Mouse (Mus musculus) megakaryocyte progenitor cell, adult 5-6 weeks (primary cell): ENCODE data around the gene Olfr347. TPM values are rescaled to one million over a fixed set of nuclear protein-coding genes. Genes with fewer than 3 reads are reported as not detected.

Experiments used
- ATAC-seq: replicated peaks from 2 replicates; pipeline ENCODE4 v1.8.0; 2016; ENCODE audit warnings: mild to moderate bottlenecking, moderate TSS enrichment, inconsistent platforms; ENCODE audit not compliant: poor library complexity
- total RNA-seq, 2 experiments: library from RNA; stranded (forward) in 1 of 2; stranded (reverse) in 1 of 2; fragments of 157-497, 149-512 nt in 1 of 2; fragments of 200-1000 nt in 1 of 2; gene quantifications; 2 replicates each; pipeline versions ENCODE4 v1.2.3 to v1.2.4; 2015 to 2017

The Olfr347 gene
- not detected in 2 replicates for total RNA-seq (2015)
- not detected in 2 replicates for total RNA-seq (2017)

DNA sequence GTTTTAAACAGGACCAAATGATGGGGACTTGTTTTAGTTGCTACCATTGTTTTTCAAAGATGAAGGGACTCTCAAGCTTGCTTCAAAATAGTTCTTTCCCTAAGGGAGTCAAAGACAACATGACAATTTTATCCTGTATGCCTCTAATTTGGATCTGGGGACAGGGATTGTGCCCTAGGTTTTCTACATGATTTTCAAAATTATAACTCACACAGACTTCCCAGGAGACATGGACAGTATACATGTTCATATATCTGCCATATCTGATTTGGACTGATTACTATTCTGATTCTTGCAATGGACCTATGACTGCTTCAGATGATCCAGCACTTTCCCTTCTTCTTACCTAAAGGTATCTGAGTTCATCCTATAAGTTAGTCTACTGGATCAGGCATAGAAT lies at the start of gene Olfr347:
Gene Olfr347 (plus strand): TSS at position 301 of the 400 bp plus-strand sequence.
- no peak for ATAC-seq

DNA sequence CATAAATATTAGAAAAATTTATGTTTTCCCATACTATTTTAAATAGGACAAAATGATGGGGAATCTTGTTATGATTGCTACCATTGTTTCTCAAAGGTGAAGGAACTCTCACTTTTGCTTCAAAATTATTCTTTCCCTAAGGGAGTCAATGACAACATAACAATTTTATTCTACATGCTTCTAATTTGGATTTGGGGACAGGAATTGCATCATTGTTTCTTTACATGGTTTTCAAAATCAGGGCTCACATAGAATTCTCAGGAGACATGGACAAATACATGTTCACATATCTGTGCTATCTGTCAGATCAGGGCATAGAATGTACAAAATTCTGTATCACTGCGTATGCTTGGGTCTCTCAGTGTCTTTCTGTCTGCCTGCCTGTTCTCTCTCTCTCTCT lies 46.2 kb upstream of the Olfr347 start, which contains the start of gene Olfr346:
Gene Olfr346 (plus strand): TSS at position 301 of the 400 bp plus-strand sequence.
- no peak for ATAC-seq

DNA sequence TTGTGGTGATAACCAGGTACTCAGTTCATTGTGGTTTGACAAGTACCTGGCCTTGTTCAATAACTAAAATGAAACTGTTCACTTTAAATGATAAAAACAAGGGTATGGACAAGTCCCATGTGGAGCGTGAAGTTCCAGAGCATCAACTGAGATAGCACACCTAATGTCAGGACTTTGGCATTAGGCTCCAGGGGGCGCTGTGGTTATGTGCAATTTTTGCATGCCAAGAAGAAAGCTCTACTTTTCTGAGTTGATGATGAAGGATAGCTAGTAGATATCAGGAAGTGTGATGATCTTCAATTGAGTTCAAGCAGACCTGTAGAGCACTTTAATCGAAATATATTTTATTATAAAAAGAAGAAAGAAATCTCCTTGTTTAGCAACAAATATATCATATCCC lies 4.5 kb downstream of the Olfr347 start:
- ATAC-seq, result no peak

- ATAC-seq, result no peak
These were observed 52.3 kb downstream of the Olfr347 start, which contains the start of gene Olfr348 for GRCm38 (mm10) chr2:36783976-36784375. TSS of gene Olfr348 (plus strand) at chr2:36784276.

Other genes with a start within 250 kb of the Olfr347 start
- gene Olfr341, start 249.4 kb upstream of the Olfr347 start, total RNA-seq (2015), result not detected in 2 replicates
- not detected in 2 replicates for gene Olfr341, start 249.4 kb upstream of the Olfr347 start, total RNA-seq (2017)
- not detected in 2 replicates for gene Olfr342, start 206.9 kb upstream of the Olfr347 start, total RNA-seq (2015)
- gene Olfr342, start 206.9 kb upstream of the Olfr347 start, total RNA-seq (2017), result not detected in 2 replicates
- not detected in 2 replicates for gene Olfr344, start 165.2 kb upstream of the Olfr347 start, total RNA-seq (2015)
- gene Olfr344, start 165.2 kb upstream of the Olfr347 start, total RNA-seq (2017), result not detected in 2 replicates
- not detected in 2 replicates for gene Olfr345, start 91.9 kb upstream of the Olfr347 start, total RNA-seq (2015)
- gene Olfr345, start 91.9 kb upstream of the Olfr347 start, total RNA-seq (2017), result not detected in 2 replicates
- not detected in 2 replicates for gene Olfr346, start 46.1 kb upstream of the Olfr347 start, total RNA-seq (2015)
- not detected in 2 replicates for gene Olfr346, start 46.1 kb upstream of the Olfr347 start, total RNA-seq (2017)
- gene Olfr348, start 52.4 kb downstream of the Olfr347 start, total RNA-seq (2015), result not detected in 2 replicates
- gene Olfr348, start 52.4 kb downstream of the Olfr347 start, total RNA-seq (2017), result not detected in 2 replicates
- gene Olfr50, start 58.6 kb downstream of the Olfr347 start, total RNA-seq (2015), result not detected in 2 replicates
- not detected in 2 replicates for gene Olfr50, start 58.6 kb downstream of the Olfr347 start, total RNA-seq (2017)
- gene Olfr3, start 85.1 kb downstream of the Olfr347 start, total RNA-seq (2015), result not detected in 2 replicates
- not detected in 2 replicates for gene Olfr3, start 85.1 kb downstream of the Olfr347 start, total RNA-seq (2017)
- not detected in 2 replicates for gene Olfr350, start 114.4 kb downstream of the Olfr347 start, total RNA-seq (2015)
- not detected in 2 replicates for gene Olfr350, start 114.4 kb downstream of the Olfr347 start, total RNA-seq (2017)
- not detected in 2 replicates for gene Olfr351, start 130.8 kb downstream of the Olfr347 start, total RNA-seq (2015)
- gene Olfr351, start 130.8 kb downstream of the Olfr347 start, total RNA-seq (2017), result not detected in 2 replicates
- not detected in 2 replicates for gene Olfr352, start 136.6 kb downstream of the Olfr347 start, total RNA-seq (2015)
- gene Olfr352, start 136.6 kb downstream of the Olfr347 start, total RNA-seq (2017), result not detected in 2 replicates
- gene Olfr353, start 161.0 kb downstream of the Olfr347 start, total RNA-seq (2015), result not detected in 2 replicates
- not detected in 2 replicates for gene Olfr353, start 161.0 kb downstream of the Olfr347 start, total RNA-seq (2017)
- gene Olfr354, start 173.8 kb downstream of the Olfr347 start, total RNA-seq (2015), result 0.07 TPM in 1 of 2 replicates, not detected in the other
- gene Olfr354, start 173.8 kb downstream of the Olfr347 start, total RNA-seq (2017), result not detected in 2 replicates
- gene Olfr355, start 197.0 kb downstream of the Olfr347 start, total RNA-seq (2015), result not detected in 2 replicates
- gene Olfr355, start 197.0 kb downstream of the Olfr347 start, total RNA-seq (2017), result not detected in 2 replicates
- not detected in 2 replicates for gene Olfr356, start 205.2 kb downstream of the Olfr347 start, total RNA-seq (2015)
- gene Olfr356, start 205.2 kb downstream of the Olfr347 start, total RNA-seq (2017), result not detected in 2 replicates